Mouse (Mus musculus) CH12.LX (cell line): ENCODE results near the gene Clk4.

ENCODE experiments used
- CHD2 ChIP-seq: IDR thresholded peaks from 2 replicates; pipeline ENCODE4 v1.6.1; 2011; ENCODE audit warnings: low read length, improper control_type of control experiment
- CTCF ChIP-seq, 2 experiments: IDR thresholded peaks in 1 of 2; conservative IDR thresholded peaks in 1 of 2; 2 replicates each; pipeline ENCODE4 v1.5.1; 2011 to 2012; ENCODE audit warnings: low read depth in 2 of 2, low read length in 2 of 2, improper control_type of control experiment in 1 of 2, inconsistent platforms in 1 of 2, mild to moderate bottlenecking in 1 of 2, moderate library complexity in 1 of 2
- ELF1 ChIP-seq: IDR thresholded peaks from 2 replicates; pipeline ENCODE4 v1.6.1; 2014; ENCODE audit warnings: low read depth, mild to moderate bottlenecking, inconsistent platforms, low read length, improper control_type of control experiment
- MAX ChIP-seq: IDR thresholded peaks from 2 replicates; pipeline ENCODE4 v1.6.1; 2011; ENCODE audit warnings: low read length, improper control_type of control experiment
- POLR2AphosphoS2 ChIP-seq: IDR thresholded peaks from 2 replicates; pipeline ENCODE4 v1.6.1; 2011; ENCODE audit warnings: low read depth, low read length, improper control_type of control experiment

- TF ChIP-seq ELF1 (no peak), CTCF (conservative IDR thresholded peaks at IDR 0.05 in 1 of 2, IDR thresholded peaks at IDR 0.05 in 1 of 2; ENCODE audit: low read depth in 2 of 2, low read length in 2 of 2) (no peak), POLR2AphosphoS2 (no peak), CHD2 (no peak), MAX (no peak)
Measured at GRCm38 (mm10) chr11:51227104-51227503, 34.4 kb upstream of the Clk4 start.
